Mouse (Mus musculus) right cerebral cortex, postnatal 25 days (tissue): ENCODE data around the gene Csrnp3.

Experiments
- DNase-seq: peaks from one replicate; pipeline ENCODE4 v3.0.0; 2022

Gene Csrnp3

GRCm38 (mm10) chr2:65953726-65954340, 108.3 kb downstream of the Csrnp3 start:
- no peak for DNase-seq

GRCm38 (mm10) chr2:65955804-65956203, 110.2 kb downstream of the Csrnp3 start:
- DNase-seq, result no peak

GRCm38 (mm10) chr2:65956727-65957126, 111.2 kb downstream of the Csrnp3 start:
- DNase-seq, result no peak

GRCm38 (mm10) chr2:65963420-65963819, 117.9 kb downstream of the Csrnp3 start:
- no peak for DNase-seq

GRCm38 (mm10) chr2:65968810-65969209, 123.2 kb downstream of the Csrnp3 start:
- DNase-seq, result no peak

- no peak for DNase-seq
Observed at GRCm38 (mm10) chr2:65973907-65974306, 128.3 kb downstream of the Csrnp3 start.

- DNase-seq, result no peak
Observed at GRCm38 (mm10) chr2:65975383-65975782, 129.8 kb downstream of the Csrnp3 start.

- no peak for DNase-seq
Observed at GRCm38 (mm10) chr2:65979338-65980053, 133.9 kb downstream of the Csrnp3 start.

- DNase-seq, result no peak
Observed at GRCm38 (mm10) chr2:65981470-65981869, 135.9 kb downstream of the Csrnp3 start.

- no peak for DNase-seq
Observed at GRCm38 (mm10) chr2:65981965-65982364, 136.4 kb downstream of the Csrnp3 start.

GRCm38 (mm10) chr2:65985706-65986105, 140.1 kb downstream of the Csrnp3 start:
- DNase-seq, result no peak

- no peak for DNase-seq
Observed at GRCm38 (mm10) chr2:65987069-65987468, 141.5 kb downstream of the Csrnp3 start.

- DNase-seq, result no peak
Observed at GRCm38 (mm10) chr2:65987588-65987987, 142.0 kb downstream of the Csrnp3 start.

- DNase-seq, result no peak
Observed at GRCm38 (mm10) chr2:65988788-65989187, 143.2 kb downstream of the Csrnp3 start.

GRCm38 (mm10) chr2:65990108-65990507, 144.5 kb downstream of the Csrnp3 start:
- no peak for DNase-seq

- DNase-seq, result no peak
Observed at GRCm38 (mm10) chr2:65990754-65991153, 145.2 kb downstream of the Csrnp3 start.

GRCm38 (mm10) chr2:65993371-65993770, 147.8 kb downstream of the Csrnp3 start:
- no peak for DNase-seq

- no peak for DNase-seq
Observed at GRCm38 (mm10) chr2:65994886-65995468, 149.4 kb downstream of the Csrnp3 start.

- no peak for DNase-seq
Observed at GRCm38 (mm10) chr2:65998747-65999146, 153.2 kb downstream of the Csrnp3 start.

- DNase-seq, result no peak
Observed at GRCm38 (mm10) chr2:66008995-66009654, 163.6 kb downstream of the Csrnp3 start.

- DNase-seq, result no peak
Observed at GRCm38 (mm10) chr2:66009677-66010076, 164.1 kb downstream of the Csrnp3 start.

GRCm38 (mm10) chr2:66018711-66019110, 173.1 kb downstream of the Csrnp3 start:
- DNase-seq, result no peak

GRCm38 (mm10) chr2:66019235-66019634, 173.7 kb downstream of the Csrnp3 start:
- DNase-seq, result no peak

- DNase-seq, result no peak
Observed at GRCm38 (mm10) chr2:66023419-66023818, 177.9 kb downstream of the Csrnp3 start.
